Mouse (Mus musculus): Measurements from ENCODE around the gene Cep57l1. TPM values are rescaled to one million over a fixed set of nuclear protein-coding genes. Genes with fewer than 3 reads are reported as not detected.

Gene Cep57l1
- polyA plus RNA-seq, 1 experiment from 2014 or later, result 26.0 TPM

DNA sequence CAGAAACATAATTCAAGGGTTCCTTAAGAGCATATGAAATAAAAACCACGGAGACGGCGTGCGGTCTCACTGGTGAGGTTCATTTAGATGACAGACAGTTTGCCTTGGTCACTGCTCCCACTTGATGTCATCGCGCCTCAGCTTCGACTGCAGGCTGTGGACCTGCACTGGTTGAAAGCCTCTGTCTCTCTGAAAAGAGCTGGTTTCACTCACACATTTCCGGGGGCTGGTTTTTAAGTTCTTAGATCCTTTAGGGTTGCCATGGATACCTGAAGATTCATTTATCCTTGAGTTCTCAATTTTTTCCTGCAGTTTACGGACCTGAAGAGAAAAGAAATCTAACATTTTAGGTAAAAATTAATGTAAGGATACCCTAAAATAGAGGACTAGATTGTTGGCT, 90.1 kb downstream of the Cep57l1 start:
- Histone ChIP-seq H3K9ac (no peak overlapping the region), H3K9me3 (no peaks in the 10 kb centered on the region)
- 78% methylated on average over 9 of the region's 9 CpGs for WGBS

GRCm38 (mm10) chr10:41716029-41716897, 93.4 kb downstream of the Cep57l1 start, which contains the start of gene Ccdc162:
TSS of gene Ccdc162 (minus strand) at chr10:41716634.
- Histone ChIP-seq H3K27ac (peak within 1 kb of the TSS; percentile 56; the same call in 1 of the 2 replicates), H3K9ac (no peak within 1 kb of the TSS), H3K4me2 (peak within 1 kb of the TSS; percentile 9; the same call in 1 of the 2 replicates), H3K4me3 (replicated peaks) (no peak within 1 kb of the TSS), H3K36me3 (replicated peaks) (no peaks in the 10 kb centered on the region), H3K4me1 (peaks cover 13% of the 10 kb centered on the region), H3K27me3 (no peaks in the 10 kb centered on the region), H3K9me3 (no peaks in the 10 kb centered on the region)
- WGBS, result 41% methylated on average over 15 of the region's 15 CpGs
- ATAC-seq (ENCODE audit: low FRiP score), result no peak

More for the DNA sequence above, 90.1 kb downstream of the Cep57l1 start:
- Histone ChIP-seq H3K4me3 (replicated peaks) (no peak overlapping the region), H3K27me3 (no peaks in the 10 kb centered on the region), H3K36me3 (replicated peaks) (no peaks in the 10 kb centered on the region), H3K4me1 (peaks cover 13% of the 10 kb centered on the region), H3K27ac (no peak overlapping the region), H3K4me2 (no peak overlapping the region)
- ATAC-seq (ENCODE audit: low FRiP score), result no peak

DNA sequence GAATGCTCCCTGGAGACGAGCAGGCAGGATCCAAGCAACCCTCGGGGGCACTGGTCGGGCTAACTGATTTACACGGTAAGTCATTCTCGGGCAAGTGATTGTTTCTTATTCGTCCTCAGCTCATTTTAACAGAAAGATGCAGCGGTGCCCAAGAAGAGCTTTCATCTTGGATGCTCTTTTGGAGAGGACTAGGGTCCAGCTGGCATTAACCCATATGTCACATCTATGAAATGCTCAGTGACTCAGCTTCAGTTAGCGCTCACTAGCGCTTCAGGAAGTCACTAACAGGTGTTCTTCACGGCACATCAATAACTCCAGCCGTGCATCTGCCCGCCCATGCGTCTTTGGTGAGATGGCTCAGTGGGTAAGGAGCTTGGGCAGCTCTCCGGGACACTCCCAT, 94.1 kb downstream of the Cep57l1 start:
- Histone ChIP-seq H3K9me3 (no peaks in the 10 kb centered on the region), H3K36me3 (replicated peaks) (no peaks in the 10 kb centered on the region), H3K9ac (no peak overlapping the region), H3K4me1 (peaks cover 13% of the 10 kb centered on the region), H3K4me2 (no peak overlapping the region), H3K27ac (no peak overlapping the region), H3K4me3 (replicated peaks) (no peak overlapping the region), H3K27me3 (no peaks in the 10 kb centered on the region)
- WGBS, result 90% methylated on average over 14 of the region's 14 CpGs
- ATAC-seq (ENCODE audit: low FRiP score), result no peak

DNA sequence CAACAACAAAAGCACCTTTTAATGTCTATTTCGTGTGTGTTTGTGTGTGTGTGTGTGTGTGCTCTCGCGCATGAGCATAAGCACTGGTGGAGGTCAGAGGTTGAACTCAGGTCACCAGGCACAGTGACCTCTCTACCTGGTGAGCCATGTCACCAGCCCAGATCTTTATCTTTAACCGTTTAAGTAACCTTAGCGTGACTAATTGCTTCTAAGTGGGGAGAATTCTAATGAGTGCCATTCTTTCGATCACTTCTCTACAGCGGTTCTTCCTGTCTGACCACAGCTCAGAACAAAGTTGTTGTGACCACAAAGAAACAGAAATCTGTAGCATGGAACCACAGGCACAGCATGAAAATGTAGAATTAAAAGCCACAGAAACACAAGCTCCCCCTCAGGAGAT, 98.2 kb downstream of the Cep57l1 start:
- Histone ChIP-seq H3K4me2 (no peak overlapping the region), H3K9me3 (no peaks in the 10 kb centered on the region), H3K27me3 (no peaks in the 10 kb centered on the region), H3K4me3 (replicated peaks) (no peak overlapping the region), H3K9ac (no peak overlapping the region), H3K4me1 (peaks cover 7% of the 10 kb centered on the region), H3K27ac (no peak overlapping the region), H3K36me3 (replicated peaks) (no peaks in the 10 kb centered on the region)
- no peak for ATAC-seq (ENCODE audit: low FRiP score)
- WGBS, result 50% methylated on average over 7 of the region's 7 CpGs

DNA sequence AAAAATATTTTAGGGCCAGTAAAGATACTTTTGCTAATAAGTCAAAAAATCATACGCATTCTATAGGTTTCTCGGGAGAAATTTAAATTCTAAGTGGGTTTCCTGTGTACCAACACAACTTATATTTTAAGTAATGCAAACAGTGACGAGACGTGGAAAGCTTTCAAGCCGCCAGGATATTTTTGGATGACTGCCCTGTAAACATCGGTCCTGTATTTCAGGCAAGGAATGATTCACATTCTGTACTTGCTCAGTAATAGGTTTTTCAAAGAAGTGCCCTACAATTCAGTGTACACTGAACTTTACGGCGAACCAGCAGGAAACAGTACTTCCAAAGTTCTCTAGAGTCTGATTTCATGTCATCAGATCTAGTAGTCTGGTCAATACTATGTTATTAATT, 98.9 kb downstream of the Cep57l1 start:
- no peak overlapping the region for H3K9ac ChIP-seq
- H3K36me3 ChIP-seq (replicated peaks), result no peaks in the 10 kb centered on the region
- 94% methylated on average over 8 of the region's 8 CpGs for WGBS
- no peak overlapping the region for H3K4me3 ChIP-seq (replicated peaks)
- 0 out of 2 replicates have a peak, but pooled peaks cover 2% of the 10 kb centered on the region for H3K4me1 ChIP-seq
- H3K4me2 ChIP-seq, result no peak overlapping the region
- H3K27me3 ChIP-seq, result no peaks in the 10 kb centered on the region
- no peak overlapping the region for H3K27ac ChIP-seq
- no peaks in the 10 kb centered on the region for H3K9me3 ChIP-seq
- no peak for ATAC-seq (ENCODE audit: low FRiP score)

DNA sequence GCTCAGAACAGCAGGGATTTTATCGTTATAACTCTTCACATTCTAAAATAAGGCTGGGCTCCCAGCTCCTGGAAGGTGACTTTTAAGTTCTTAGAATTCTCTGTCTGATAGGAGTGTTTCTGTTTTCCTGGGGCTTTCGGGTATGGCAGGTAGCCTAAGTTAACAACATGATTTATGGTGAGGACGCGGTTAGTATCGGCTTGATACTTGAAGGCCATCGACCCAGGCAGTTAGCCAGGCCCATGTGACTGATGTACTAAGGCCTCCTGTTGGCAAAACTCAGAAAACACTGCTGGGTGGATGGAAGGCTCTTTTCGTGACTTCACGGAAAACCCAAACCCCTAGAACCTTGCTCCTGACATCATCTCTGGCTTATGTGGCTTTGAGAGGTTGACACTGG, 100.3 kb downstream of the Cep57l1 start:
- no peak for ATAC-seq (ENCODE audit: low FRiP score)
- Histone ChIP-seq H3K27ac (no peak overlapping the region), H3K27me3 (no peaks in the 10 kb centered on the region), H3K9me3 (no peaks in the 10 kb centered on the region), H3K4me1 (no peaks in the 10 kb centered on the region), H3K9ac (no peak overlapping the region), H3K4me2 (no peak overlapping the region), H3K36me3 (replicated peaks) (no peaks in the 10 kb centered on the region), H3K4me3 (replicated peaks) (no peak overlapping the region)
- WGBS, result 94% methylated on average over 8 of the region's 8 CpGs

GRCm38 (mm10) chr10:41699669-41700068, 110.0 kb downstream of the Cep57l1 start:
- WGBS, result 88% methylated on average over 5 of the region's 5 CpGs
- no peak for ATAC-seq (ENCODE audit: low FRiP score)
- Histone ChIP-seq H3K27ac (no peak overlapping the region), H3K27me3 (no peaks in the 10 kb centered on the region), H3K9me3 (no peaks in the 10 kb centered on the region), H3K4me2 (no peak overlapping the region), H3K9ac (no peak overlapping the region), H3K36me3 (replicated peaks) (no peaks in the 10 kb centered on the region), H3K4me1 (no peaks in the 10 kb centered on the region), H3K4me3 (replicated peaks) (no peak overlapping the region)

GRCm38 (mm10) chr10:41697040-41697439, 112.6 kb downstream of the Cep57l1 start:
- no peaks in the 10 kb centered on the region for H3K36me3 ChIP-seq (replicated peaks)
- no peak for ATAC-seq (ENCODE audit: low FRiP score)
- no peak overlapping the region for H3K4me3 ChIP-seq (replicated peaks)
- no peaks in the 10 kb centered on the region for H3K27me3 ChIP-seq
- no peaks in the 10 kb centered on the region for H3K4me1 ChIP-seq
- WGBS, result 86% methylated on average over 11 of the region's 11 CpGs
- no peak overlapping the region for H3K27ac ChIP-seq
- no peak overlapping the region for H3K9ac ChIP-seq
- no peak overlapping the region for H3K4me2 ChIP-seq
- H3K9me3 ChIP-seq, result no peaks in the 10 kb centered on the region

- H3K4me2 ChIP-seq, result no peak overlapping the region
- no peak overlapping the region for H3K4me3 ChIP-seq (replicated peaks)
- H3K27me3 ChIP-seq, result peaks cover 7% of the 10 kb centered on the region; the same call in 1 of the 2 replicates
- ATAC-seq (ENCODE audit: low FRiP score), result no peak
- H3K27ac ChIP-seq, result no peak overlapping the region
- H3K4me1 ChIP-seq, result no peaks in the 10 kb centered on the region
- WGBS, result 64% methylated on average over 4 of the region's 4 CpGs
- H3K9me3 ChIP-seq, result no peaks in the 10 kb centered on the region
- no peak overlapping the region for H3K9ac ChIP-seq
- H3K36me3 ChIP-seq (replicated peaks), result no peaks in the 10 kb centered on the region
Measured at GRCm38 (mm10) chr10:41690978-41691377, 118.7 kb downstream of the Cep57l1 start.

DNA sequence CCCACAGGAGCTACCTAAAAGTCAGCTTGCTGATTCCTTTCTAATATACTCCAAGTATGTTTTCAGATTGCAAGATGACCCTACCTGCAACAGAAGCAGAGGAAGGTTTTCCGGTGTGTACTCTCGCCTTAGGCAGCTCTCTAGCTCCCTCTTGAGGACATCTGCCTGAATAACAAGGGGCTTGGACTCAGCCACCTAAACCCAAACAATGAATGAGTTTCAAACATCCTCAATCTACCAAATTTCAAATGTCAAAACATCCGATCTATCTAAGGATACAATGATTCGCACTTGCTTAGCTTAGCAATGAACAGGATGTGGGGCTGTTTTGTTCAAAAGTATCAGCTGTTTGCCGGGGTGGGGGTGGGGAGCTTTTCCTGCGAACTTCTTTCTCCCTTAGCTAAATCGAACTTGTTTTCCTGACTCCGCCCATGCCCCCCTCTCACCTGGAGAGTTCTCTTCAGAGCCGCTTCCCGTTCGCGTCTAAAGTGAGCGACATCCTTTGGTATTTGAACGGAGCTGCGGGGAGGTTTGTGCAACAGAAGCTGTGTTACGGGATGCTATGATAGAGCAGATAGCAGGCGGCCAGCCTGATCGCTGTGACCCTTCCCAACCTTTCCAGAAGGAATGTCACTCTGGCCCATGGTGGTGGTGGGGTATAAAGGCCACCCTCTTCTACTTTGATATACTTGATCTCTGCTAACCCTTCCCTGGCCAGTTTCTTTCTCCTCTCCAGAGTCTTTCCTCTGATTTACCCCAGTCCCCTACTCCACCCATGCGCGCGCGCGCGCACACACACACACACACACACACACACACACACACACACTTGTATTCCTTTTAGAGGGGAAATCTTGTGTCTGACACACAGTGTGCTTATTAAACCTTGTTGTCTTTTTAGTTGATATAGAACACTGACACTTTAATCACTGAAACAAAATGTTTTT, 119.5 kb downstream of the Cep57l1 start:
- H3K27me3 ChIP-seq, result peaks cover 7% of the 10 kb centered on the region; the same call in 1 of the 2 replicates
- H3K4me2 ChIP-seq, result peak overlapping the region; percentile 63
- WGBS, result 22% methylated on average over 24 of the region's 24 CpGs
- H3K4me1 ChIP-seq, result no peaks in the 10 kb centered on the region
- 0 out of 2 replicates have a peak, but pooled peaks have one; percentile 55 for ATAC-seq (ENCODE audit: low FRiP score)
- no peaks in the 10 kb centered on the region for H3K36me3 ChIP-seq (replicated peaks)
- peak overlapping the region; percentile 43 for H3K4me3 ChIP-seq (replicated peaks)
- no peaks in the 10 kb centered on the region for H3K9me3 ChIP-seq
- H3K27ac ChIP-seq, result no peak overlapping the region
- peak overlapping the region; percentile 47; the same call in 1 of the 2 replicates for H3K9ac ChIP-seq

GRCm38 (mm10) chr10:41684548-41684996, 125.1 kb downstream of the Cep57l1 start:
- ATAC-seq (ENCODE audit: low FRiP score), result no peak
- no peaks in the 10 kb centered on the region for H3K9me3 ChIP-seq
- H3K4me1 ChIP-seq, result peaks cover 6% of the 10 kb centered on the region
- H3K27ac ChIP-seq, result no peak overlapping the region
- H3K4me2 ChIP-seq, result peak overlapping the region; percentile 31
- peaks cover 17% of the 10 kb centered on the region for H3K27me3 ChIP-seq
- H3K36me3 ChIP-seq (replicated peaks), result no peaks in the 10 kb centered on the region
- no peak overlapping the region for H3K4me3 ChIP-seq (replicated peaks)
- H3K9ac ChIP-seq, result 0 out of 2 replicates have a peak overlapping the region, but pooled peaks have one; percentile 5
- WGBS, result 7% methylated on average over 21 of the region's 21 CpGs
